Mouse (Mus musculus) forebrain, postnatal 0 days (tissue): ENCODE results near the gene Sfta2. TPM values are rescaled to one million over a fixed set of nuclear protein-coding genes. Genes with fewer than 3 reads are reported as not detected.

Experiments
- ATAC-seq: fragments of 200-750 bp; cut with Nextera tagmentation; 2 replicates; pipeline ENCODE4 v1.8.0; 2017; ENCODE audit warnings: mild to moderate bottlenecking, moderate library complexity
- DNase-seq: peaks from one replicate; pipeline ENCODE4 v3.0.0-alpha.2; 2015
- H3K27ac ChIP-seq: fragments of 300-500 bp; sonication (generic); 2 replicates; pipeline ENCODE4 v1.5.1; 2014; ENCODE audit warnings: low read depth, mild to moderate bottlenecking, antibody characterized with exemption, low read length, moderate library complexity, mixed read lengths
- H3K27me3 ChIP-seq: fragments of 300-500 bp; sonication (generic); 2 replicates; pipeline ENCODE4 v1.6.1; 2014; ENCODE audit warnings: mild to moderate bottlenecking, low read length, mixed read lengths; ENCODE audit not compliant: insufficient read depth
- H3K36me3 ChIP-seq: fragments of 300-500 bp; sonication (generic); 2 replicates; pipeline ENCODE4 v1.6.1; 2014; ENCODE audit warnings: mild to moderate bottlenecking, moderate library complexity; ENCODE audit not compliant: insufficient read depth
- H3K4me1 ChIP-seq: fragments of 300-500 bp; sonication (generic); 2 replicates; pipeline ENCODE4 v1.6.1; 2014; ENCODE audit warnings: antibody characterized with exemption; ENCODE audit not compliant: insufficient read depth
- H3K4me2 ChIP-seq: fragments of 300-500 bp; sonication (generic); 2 replicates; pipeline ENCODE4 v1.6.1; 2014; ENCODE audit warnings: low read depth, mild to moderate bottlenecking, moderate library complexity
- H3K4me3 ChIP-seq: fragments of 300-500 bp; sonication (generic); 2 replicates; pipeline ENCODE4 v1.5.1; 2014; ENCODE audit warnings: low read depth, low read length, mixed read lengths
- H3K9ac ChIP-seq: fragments of 300-500 bp; sonication (generic); 2 replicates; pipeline ENCODE4 v1.6.1; 2014; ENCODE audit warnings: mild to moderate bottlenecking
- H3K9me3 ChIP-seq: fragments of 300-500 bp; sonication (generic); 2 replicates; pipeline ENCODE4 v1.6.1; 2016; ENCODE audit warnings: low read length
- CTCF ChIP-seq: sonication (generic); IDR thresholded peaks from 2 replicates; pipeline ENCODE4 v1.5.1; 2016; ENCODE audit warnings: antibody characterized with exemption, control low read depth, low read depth
- WGBS: fragments of 180-500 bp; shearing (Covaris S2); extraction: QIAGEN DNeasy Blood & Tissue Kit; methylation state at CpG from one replicate; pipeline ENCODE4 v1.1.7; 2014; 5-methylcytosine and 5-hydroxymethylcytosine counted together
- polyA plus RNA-seq: library from polyadenylated mRNA; unstranded; fragments of >200 nt; fragmentation: Nextera tagmentation; extraction: Ambion mirVana; gene quantifications from 2 replicates; pipeline ENCODE4 v1.2.1, GENCODE M21; 2015
- total RNA-seq: library from RNA; depleted of rRNA; stranded (reverse); fragments of >200 nt; gene quantifications from 2 replicates; pipeline ENCODE4 v1.2.3, GENCODE M21; 2014

Gene Sfta2
- total and polyA plus RNA-seq, 2 experiments from 2014 or later, result not detected

DNA sequence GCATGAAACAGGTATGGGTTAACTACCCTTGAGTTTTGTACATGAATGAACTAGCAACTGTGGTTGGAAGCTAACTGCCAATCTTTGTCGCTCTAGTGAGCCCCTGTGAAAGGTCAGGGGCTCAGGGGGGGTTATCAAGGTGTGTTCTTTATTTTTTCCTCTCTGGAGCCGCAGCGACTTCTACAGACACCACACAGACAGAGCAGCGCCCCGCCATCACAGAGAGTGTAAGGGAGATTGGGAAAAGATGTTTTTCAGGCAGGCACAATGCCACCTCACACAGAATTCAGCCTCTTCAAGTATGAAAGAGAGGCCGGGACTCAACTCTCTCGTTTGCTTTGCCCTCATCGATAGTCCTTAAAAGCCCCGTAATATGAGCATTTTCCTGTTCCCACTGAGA, 9.2 kb upstream of the Sfta2 start:
- ATAC-seq (no peak), DNase-seq (no peak)
- Histone ChIP-seq H3K36me3 (no peaks in the 10 kb centered on the region), H3K9ac (no peak overlapping the region), H3K9me3 (no peaks in the 10 kb centered on the region), H3K4me1 (no peaks in the 10 kb centered on the region), H3K27ac (no peak overlapping the region), H3K27me3 (no peaks in the 10 kb centered on the region; the same call in 1 of the 2 replicates), H3K4me3 (no peak overlapping the region), H3K4me2 (no peak overlapping the region)
- 84% methylated on average over 9 of the region's 9 CpGs for WGBS
- TF ChIP-seq CTCF, result no peak

DNA sequence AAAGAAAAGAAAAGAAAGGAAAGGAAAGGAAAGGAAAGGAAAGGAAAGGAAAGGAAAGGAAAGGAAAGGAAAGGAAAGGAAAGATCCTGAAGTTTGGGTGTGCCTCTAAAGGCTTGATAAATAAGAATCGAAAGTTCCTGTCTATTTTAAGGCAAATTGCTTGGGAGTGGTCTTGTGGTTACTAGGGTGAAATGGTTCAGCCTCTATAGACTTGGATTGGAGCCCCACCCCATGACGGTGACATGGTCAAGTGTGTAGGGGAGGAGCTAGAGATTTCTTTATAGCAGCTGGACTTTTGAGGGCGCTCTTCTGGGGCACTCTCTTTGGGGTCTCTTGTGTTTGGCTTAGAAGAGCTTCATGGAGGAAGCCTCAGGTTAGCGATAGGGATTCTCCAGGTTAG, 7.6 kb upstream of the Sfta2 start:
- Histone ChIP-seq H3K27me3 (no peaks in the 10 kb centered on the region; the same call in 1 of the 2 replicates), H3K9me3 (no peaks in the 10 kb centered on the region), H3K9ac (no peak overlapping the region), H3K4me1 (no peaks in the 10 kb centered on the region), H3K4me3 (no peak overlapping the region), H3K27ac (no peak overlapping the region), H3K4me2 (no peak overlapping the region), H3K36me3 (no peaks in the 10 kb centered on the region)
- DNase-seq (no peak), ATAC-seq (no peak)
- no peak for TF ChIP-seq CTCF
- WGBS, result 42% methylated on average over 4 of the region's 4 CpGs

DNA sequence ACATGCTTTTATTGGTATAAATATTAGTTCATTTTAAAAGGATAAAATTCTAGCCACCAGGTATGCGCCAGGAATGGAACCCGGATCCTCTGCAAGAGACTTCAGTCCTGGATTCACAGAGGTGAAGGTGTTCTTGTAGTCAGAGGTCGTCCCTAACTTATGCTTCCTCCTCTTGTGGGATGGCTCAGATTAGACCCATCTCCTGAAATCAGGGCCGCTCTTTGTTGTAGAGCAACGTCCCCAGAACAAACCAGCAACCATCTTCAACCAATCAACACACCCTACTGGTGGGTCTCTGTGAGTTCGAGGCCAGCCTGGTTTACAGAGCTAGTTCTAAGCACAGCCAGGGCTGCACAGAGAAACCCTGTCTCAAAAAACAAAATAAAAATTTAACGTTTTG, 6.9 kb upstream of the Sfta2 start:
- TF ChIP-seq CTCF, result no peak
- H3K4me2 ChIP-seq, result no peak overlapping the region
- DNase-seq (no peak), ATAC-seq (no peak)
- no peak overlapping the region for H3K4me3 ChIP-seq
- no peak overlapping the region for H3K9ac ChIP-seq
- no peaks in the 10 kb centered on the region for H3K9me3 ChIP-seq
- H3K27ac ChIP-seq, result no peak overlapping the region
- 88% methylated on average over 7 of the region's 7 CpGs for WGBS
- no peaks in the 10 kb centered on the region; the same call in 1 of the 2 replicates for H3K27me3 ChIP-seq
- no peaks in the 10 kb centered on the region for H3K4me1 ChIP-seq
- no peaks in the 10 kb centered on the region for H3K36me3 ChIP-seq

DNA sequence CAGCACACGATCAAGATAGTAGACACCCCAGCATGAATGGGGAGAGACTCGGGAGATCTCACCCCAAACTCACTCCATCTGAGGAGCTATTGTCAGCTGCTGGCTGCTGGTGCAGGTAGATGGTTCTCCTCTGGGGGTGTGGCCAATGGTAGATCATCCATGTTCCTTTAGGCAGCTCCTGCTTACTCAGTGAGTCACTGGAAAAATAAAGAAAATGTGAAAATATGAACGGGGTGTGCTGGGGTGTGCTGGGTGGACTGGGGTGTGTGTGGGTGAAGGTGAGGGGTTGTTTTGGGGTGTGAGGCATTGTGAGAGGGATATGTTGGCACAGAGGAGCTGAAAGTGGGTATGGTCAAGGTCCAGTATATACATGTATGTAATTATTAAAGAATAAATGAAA, 4.0 kb upstream of the Sfta2 start:
- Histone ChIP-seq H3K9me3 (no peaks in the 10 kb centered on the region), H3K4me1 (no peaks in the 10 kb centered on the region), H3K36me3 (no peaks in the 10 kb centered on the region), H3K27me3 (no peaks in the 10 kb centered on the region; the same call in 1 of the 2 replicates), H3K4me3 (no peak overlapping the region), H3K9ac (no peak overlapping the region), H3K27ac (no peak overlapping the region), H3K4me2 (no peak overlapping the region)
- ATAC-seq (no peak), DNase-seq (no peak)
- WGBS, result 97% methylated on average over 3 of the region's 3 CpGs
- no peak for TF ChIP-seq CTCF

- no peak overlapping the region for H3K27ac ChIP-seq
- DNase-seq (no peak), ATAC-seq (no peak)
- H3K27me3 ChIP-seq, result no peaks in the 10 kb centered on the region
- H3K36me3 ChIP-seq, result no peaks in the 10 kb centered on the region
- no peaks in the 10 kb centered on the region for H3K4me1 ChIP-seq
- no peaks in the 10 kb centered on the region for H3K9me3 ChIP-seq
- H3K4me2 ChIP-seq, result no peak overlapping the region
- TF ChIP-seq CTCF, result no peak
- WGBS, result 48% methylated on average over 8 of the region's 8 CpGs
- H3K9ac ChIP-seq, result no peak overlapping the region
- H3K4me3 ChIP-seq, result no peak overlapping the region
These were observed 496 bp downstream of the Sfta2 start for GRCm38 (mm10) chr17:35601736-35602354.

DNA sequence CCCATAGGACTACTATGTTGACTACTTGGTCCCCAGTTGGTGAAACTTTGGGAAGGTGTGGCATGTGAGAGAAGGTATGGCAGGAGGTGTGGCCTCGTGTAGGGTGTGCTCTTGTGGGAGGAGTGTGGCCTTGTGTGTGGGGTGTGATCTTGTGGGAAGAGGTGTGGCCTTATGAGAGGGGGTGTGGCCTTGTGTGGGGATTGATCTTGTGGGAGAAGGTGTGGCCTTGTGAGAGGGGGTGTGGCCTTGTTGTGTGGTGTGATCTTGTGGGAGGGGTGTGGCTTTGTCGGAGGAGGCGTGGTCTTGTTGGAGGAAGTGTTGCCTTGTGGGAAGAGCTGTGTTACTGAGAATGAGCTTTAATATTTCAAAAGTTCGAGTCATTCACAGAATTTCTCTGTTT, 15.8 kb downstream of the Sfta2 start:
- ATAC-seq (no peak), DNase-seq (no peak)
- no peak for TF ChIP-seq CTCF
- H3K27ac ChIP-seq, result no peak overlapping the region
- WGBS, result 82% methylated on average over 4 of the region's 4 CpGs
- H3K27me3 ChIP-seq, result no peaks in the 10 kb centered on the region
- H3K9me3 ChIP-seq, result no peaks in the 10 kb centered on the region
- no peak overlapping the region for H3K4me2 ChIP-seq
- no peaks in the 10 kb centered on the region for H3K36me3 ChIP-seq
- H3K4me3 ChIP-seq, result no peak overlapping the region
- H3K9ac ChIP-seq, result no peak overlapping the region
- no peaks in the 10 kb centered on the region for H3K4me1 ChIP-seq

GRCm38 (mm10) chr17:35626537-35626936, 25.2 kb downstream of the Sfta2 start, which contains the start of gene Gm9573:
Gene Gm9573, minus strand, starts transcription at chr17:35626637.
- WGBS, result 94% methylated on average over 7 of the region's 7 CpGs
- no peak within 1 kb of the TSS for H3K27ac ChIP-seq
- DNase-seq (no peak), ATAC-seq (no peak)
- no peak within 1 kb of the TSS for H3K9ac ChIP-seq
- no peaks in the 10 kb centered on the region for H3K9me3 ChIP-seq
- TF ChIP-seq CTCF, result no peak
- H3K27me3 ChIP-seq, result no peaks in the 10 kb centered on the region
- no peaks in the 10 kb centered on the region for H3K36me3 ChIP-seq
- H3K4me2 ChIP-seq, result no peak within 1 kb of the TSS
- no peaks in the 10 kb centered on the region for H3K4me1 ChIP-seq
- no peak within 1 kb of the TSS for H3K4me3 ChIP-seq
